Mouse (Mus musculus): ENCODE measurements around the gene Zfp472.
"Not testable (repeated sequence)": the region's sequence is repeated elsewhere in the genome, so short reads cannot be mapped to it uniquely, and the experiment has no call there.

Zfp472 gene

GRCm38 (mm10) chr17:32965253-32965622, 376 bp upstream of the Zfp472 start:
- ChIA-PET CTCF (interaction anchor here (0.7 to 2.1 kb wide), 17 partner anchors 8 to 1965 kb away, joined by 3 to 13 read pairs (median 4); partner anchors contain the start of genes Cyp4f13 (in 2 of the 4) and Zfp952 (in 1 of the 4)), POLR2A (interaction anchor here (0.7 to 3.0 kb wide), 55 partner anchors 8 to 855 kb away, joined by 3 to 34 read pairs (median 4); partner anchors contain the start of genes Cyp4f13 (in 4 of the 4), Zfp952 (in 3 of the 4), March2 (in 1 of the 4) and Rab11b (in 1 of the 4))

- ChIA-PET POLR2A (interaction anchor here in 3 of 4 experiments (0.6 to 2.0 kb wide), 4 partner anchors 11 to 590 kb away, joined by 4 to 12 read pairs (median 8); partner anchors contain the start of genes Zfp472 (in 2 of the 3) and Zfp952 (in 1 of the 3)), CTCF (interaction anchor here in 2 of 4 experiments (1.0 to 1.3 kb wide), 2 partner anchors 11 kb away, joined by 3 to 5 read pairs; partner anchors contain the start of gene Zfp952 (in 1 of the 2))
These were observed 15.7 kb downstream of the Zfp472 start for GRCm38 (mm10) chr17:32981361-32981760.

GRCm38 (mm10) chr17:32986301-32986700, 20.7 kb downstream of the Zfp472 start:
- CTCF ChIA-PET = interaction anchor here in 1 of 4 experiments (0.5 kb wide), 1 partner anchor 164 kb away, joined by 3 read pairs; no protein-coding TSS in a partner anchor
- POLR2A ChIA-PET = interaction anchor here in 3 of 4 experiments (0.7 to 1.2 kb wide), 5 partner anchors 19 to 109 kb away, joined by 3 to 5 read pairs (median 3); partner anchors contain the start of genes Zfp472 (in 1 of the 3) and Zfp563 (in 1 of the 3)

GRCm38 (mm10) chr17:32991965-32992698, 26.5 kb downstream of the Zfp472 start:
- ChIA-PET CTCF (interaction anchor here (0.6 to 2.0 kb wide), 34 partner anchors 8 to 714 kb away, joined by 3 to 10 read pairs (median 4); partner anchors contain the start of genes Zfp472 (in 3 of the 4) and Zfp799 (in 1 of the 4)), POLR2A (interaction anchor here in 3 of 4 experiments (0.6 to 5.0 kb wide), 35 partner anchors 8 to 693 kb away, joined by 3 to 34 read pairs (median 3); partner anchors contain the start of genes Zfp472 (in 3 of the 3), Zfp563 (in 2 of the 3), Zfp763 (in 2 of the 3) and Zfp799 (in 2 of the 3))

- ChIA-PET CTCF (interaction anchor here (0.5 to 2.0 kb wide), 32 partner anchors 8 to 693 kb away, joined by 3 to 10 read pairs (median 4); partner anchors contain the start of genes Zfp472 (in 3 of the 4) and Zfp799 (in 1 of the 4)), POLR2A (interaction anchor here in 3 of 4 experiments (0.7 to 5.0 kb wide), 35 partner anchors 8 to 693 kb away, joined by 3 to 34 read pairs (median 3); partner anchors contain the start of genes Zfp472 (in 3 of the 3), Cyp4f13 (in 2 of the 3), Zfp563 (in 2 of the 3) and Zfp763 (in 2 of the 3))
These were observed 27.3 kb downstream of the Zfp472 start, which contains the start of gene Zfp952 for GRCm38 (mm10) chr17:32992699-32993474. TSS of gene Zfp952 (plus strand) at chr17:32993129.

- POLR2A ChIA-PET = no interaction called here
- CTCF ChIA-PET = no interaction called here
These were observed 32.9 kb downstream of the Zfp472 start for GRCm38 (mm10) chr17:32998492-32998891.

GRCm38 (mm10) chr17:33008337-33008736, 42.7 kb downstream of the Zfp472 start:
- CTCF ChIA-PET = interaction anchor here in 2 of 4 experiments (0.9 to 1.8 kb wide), 4 partner anchors 15 to 531 kb away, joined by 3 to 4 read pairs (median 3); partner anchors contain the start of genes Zfp952 (in 2 of the 2) and Zfp763 (in 1 of the 2)
- POLR2A ChIA-PET = no interaction called here

- POLR2A ChIA-PET = interaction anchor here in 1 of 4 experiments (0.5 to 1.4 kb wide), 2 partner anchors 13 to 315 kb away, joined by 3 to 4 read pairs; partner anchors contain the start of gene Zfp763
- CTCF ChIA-PET = not testable (repeated sequence)
These were observed 54.8 kb downstream of the Zfp472 start for GRCm38 (mm10) chr17:33020434-33020833.
